Mouse (Mus musculus) mature B cell (primary cell): ENCODE results near the gene Scaf8.
"Not testable (repeated sequence)": the region's sequence is repeated elsewhere in the genome, so short reads cannot be mapped to it uniquely, and the experiment has no call there.

ENCODE experiments used
- in situ Hi-C: fragments of 300-500 bp; cut with MboI; formaldehyde crosslinking; loops from 2 replicates; pipeline ENCODE4 v1.14.3; 2019

Gene Scaf8

GRCm38 (mm10) chr17:3114720-3115379 lies at the start of gene Scaf8:
Gene Scaf8, plus strand, starts transcription at chr17:3114972.
- in situ Hi-C loops: no loop called here

DNA sequence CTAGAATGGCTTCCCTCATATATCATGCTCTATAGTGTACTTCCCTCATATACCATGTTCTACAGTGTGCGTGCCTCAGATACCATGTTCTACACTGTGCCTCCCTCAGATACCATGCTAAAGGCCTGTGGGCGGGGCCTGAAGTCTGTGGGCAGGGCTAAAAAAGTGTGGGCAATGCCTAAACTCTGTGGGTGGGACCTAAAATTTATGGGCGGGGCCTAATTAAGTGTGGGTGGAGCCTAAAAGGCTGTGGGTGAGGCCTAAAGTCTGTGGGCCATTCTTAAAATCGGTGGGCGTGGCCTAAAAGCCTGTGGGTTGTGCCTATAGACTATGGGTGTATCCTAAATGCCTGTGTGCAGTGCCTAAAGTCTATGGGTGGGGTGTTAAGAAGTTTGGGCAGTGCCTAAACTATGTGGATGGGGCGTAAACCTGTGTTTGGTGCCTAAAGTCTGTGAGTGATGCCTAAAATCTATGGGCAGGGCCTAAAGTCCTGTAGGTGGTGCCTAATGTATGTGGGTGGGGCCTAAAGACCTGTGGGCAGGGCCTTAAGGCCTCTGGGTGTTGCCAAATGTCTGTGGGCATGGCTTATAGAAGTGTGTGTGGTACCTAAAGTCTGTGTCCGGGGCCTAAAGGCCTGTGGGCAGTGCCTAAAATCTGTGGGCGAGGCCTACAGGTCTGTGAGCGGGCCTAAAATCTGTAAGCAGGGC lies 39.5 kb upstream of the Scaf8 start:
- in situ Hi-C loops: no loop called here

GRCm38 (mm10) chr17:3075873-3076245 lies 38.9 kb upstream of the Scaf8 start:
- in situ Hi-C loops: no loop called here

- in situ Hi-C loops: not testable (repeated sequence)
These were observed 36.8 kb upstream of the Scaf8 start for GRCm38 (mm10) chr17:3077936-3078335.

GRCm38 (mm10) chr17:3080587-3081349 lies 34.0 kb upstream of the Scaf8 start:
- in situ Hi-C loops: not testable (repeated sequence)

DNA sequence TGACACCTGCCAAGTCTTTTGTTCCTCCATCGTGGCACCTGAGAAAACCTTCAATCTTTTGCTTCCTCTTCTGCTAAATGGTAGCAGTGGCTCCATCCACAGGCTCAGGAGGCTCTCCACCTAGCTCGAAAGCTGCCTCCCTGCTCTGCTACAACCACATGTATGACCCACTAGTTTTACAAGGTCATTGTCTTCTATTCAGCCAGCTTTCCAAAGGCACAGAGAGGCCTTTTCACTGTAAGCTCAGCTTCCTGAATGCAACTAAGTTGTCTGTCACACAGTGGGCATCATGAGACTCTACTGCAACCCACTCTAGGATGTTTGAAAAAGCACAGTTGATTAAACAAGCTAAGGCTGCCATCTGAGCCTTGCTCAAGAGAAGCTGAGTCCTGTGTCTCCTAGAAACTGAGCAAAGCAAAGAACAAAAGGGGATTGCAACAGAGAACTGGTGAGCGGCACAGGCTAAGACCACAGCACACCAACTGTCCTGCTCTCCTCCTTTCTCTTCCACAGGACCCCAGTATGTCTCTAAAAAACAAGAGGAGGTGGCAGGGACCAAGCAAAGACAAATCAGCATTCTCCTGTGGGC lies 33.2 kb upstream of the Scaf8 start:
- in situ Hi-C loops: not testable (repeated sequence)

GRCm38 (mm10) chr17:3082125-3082755 lies 32.5 kb upstream of the Scaf8 start:
- in situ Hi-C loops: not testable (repeated sequence)

GRCm38 (mm10) chr17:3082756-3083749 lies 31.7 kb upstream of the Scaf8 start:
- in situ Hi-C loops: not testable (repeated sequence)

DNA sequence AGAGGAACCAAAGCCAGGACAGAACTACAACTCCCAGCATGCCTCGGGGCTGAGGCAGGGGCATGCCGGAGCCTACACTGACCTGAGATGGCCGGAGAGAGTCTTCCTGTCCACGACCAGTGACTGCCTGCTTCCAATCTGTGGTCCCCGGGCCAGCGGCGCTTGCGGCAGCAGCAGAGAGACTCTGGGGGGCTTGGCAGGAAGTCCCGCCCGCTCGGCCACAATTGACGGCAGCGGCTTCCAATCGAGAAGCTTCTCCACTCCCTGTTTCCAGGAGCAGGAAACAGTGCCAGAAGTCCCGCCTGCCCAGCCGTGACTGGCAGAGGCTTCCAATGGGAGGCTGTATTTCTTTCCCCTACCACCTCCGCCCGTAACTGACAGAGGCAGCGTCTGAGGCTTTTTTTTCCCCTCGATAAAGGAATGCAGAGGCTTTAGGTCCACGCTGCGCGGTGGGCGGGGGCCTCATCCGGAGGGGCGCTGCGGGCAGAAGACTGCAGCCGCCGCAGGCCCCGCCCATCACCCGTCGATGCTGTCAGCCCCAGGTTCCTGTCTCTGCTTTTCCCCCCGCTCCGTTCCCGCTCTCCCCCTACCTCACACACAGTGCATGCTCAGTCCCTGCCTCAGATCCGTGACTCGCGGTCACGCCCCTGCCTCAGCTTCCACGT lies 30.8 kb upstream of the Scaf8 start:
- in situ Hi-C loops: no loop called here

- in situ Hi-C loops: no loop called here
These were observed 30.2 kb upstream of the Scaf8 start for GRCm38 (mm10) chr17:3084551-3084930.

DNA sequence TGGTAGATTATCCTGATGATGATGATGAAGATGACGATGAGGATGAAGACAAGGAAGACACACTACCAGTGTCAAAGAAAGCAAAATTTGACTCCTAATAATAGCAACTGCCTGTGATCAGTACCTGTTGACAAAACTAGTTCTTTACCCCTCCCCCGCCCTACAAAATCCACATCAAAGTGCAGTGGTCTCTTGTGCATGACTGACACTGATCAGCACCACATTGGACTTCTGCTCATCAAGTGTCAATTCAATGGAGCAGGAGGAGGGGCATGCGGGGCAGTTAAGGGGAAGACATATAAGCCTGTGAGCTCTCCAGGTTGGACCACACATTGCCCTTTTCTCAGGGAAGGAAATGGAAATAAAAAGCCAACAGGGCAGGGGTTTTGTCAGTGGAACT lies 29.6 kb upstream of the Scaf8 start:
- in situ Hi-C loops: no loop called here

- in situ Hi-C loops: no loop called here
These were observed 22.1 kb upstream of the Scaf8 start for GRCm38 (mm10) chr17:3092682-3093081.

- in situ Hi-C loops: not testable (repeated sequence)
These were observed 15.5 kb upstream of the Scaf8 start for GRCm38 (mm10) chr17:3099273-3099672.

GRCm38 (mm10) chr17:3102336-3103165 lies 12.2 kb upstream of the Scaf8 start:
- in situ Hi-C loops: loop anchor here (10.0 kb wide), 1 partner anchor 112 kb away; no protein-coding TSS in a partner anchor

GRCm38 (mm10) chr17:3104154-3104931 lies 10.4 kb upstream of the Scaf8 start:
- in situ Hi-C loops: loop anchor here (10.0 kb wide), 1 partner anchor 110 kb away; no protein-coding TSS in a partner anchor

- in situ Hi-C loops: loop anchor here (10.0 kb wide), 1 partner anchor 110 kb away; no protein-coding TSS in a partner anchor
These were observed 9.8 kb upstream of the Scaf8 start for GRCm38 (mm10) chr17:3105022-3105421.

- in situ Hi-C loops: no loop called here
These were observed 925 bp upstream of the Scaf8 start for GRCm38 (mm10) chr17:3113737-3114357.

DNA sequence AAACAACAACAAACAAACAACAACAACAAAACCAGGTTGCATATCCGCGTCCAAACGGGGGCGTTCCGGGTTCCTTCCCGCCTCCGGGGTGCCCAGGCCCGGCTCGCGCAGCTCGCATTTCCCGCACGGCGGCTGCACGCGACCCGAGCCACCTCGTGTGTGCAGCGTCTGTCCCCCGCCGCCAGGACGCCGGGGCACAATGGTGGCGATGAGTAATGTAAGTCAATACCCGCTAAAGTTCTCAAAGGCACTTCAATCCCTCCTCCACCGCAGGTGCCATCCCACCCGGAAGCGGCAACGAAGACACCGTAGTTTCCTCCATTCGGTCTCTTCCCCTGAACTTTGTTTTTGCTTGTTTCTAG lies 433 bp upstream of the Scaf8 start:
- in situ Hi-C loops: no loop called here
